Mouse (Mus musculus): ENCODE measurements at regions not wholly inside any gene's neighbourhood (a gene's known extent, or its start where the extent isn't known, plus 50 kb on each side); places are given as distances from the start of the nearest gene placed in this dataset.
"Not testable (repeated sequence)": the region's sequence is repeated elsewhere in the genome, so short reads cannot be mapped to it uniquely, and the experiment has no call there.

- intact Hi-C loops (cut with DNase I) = no loop called here
- no peak for DNase-seq (ENCODE audit: low spot score)
Measured at GRCm38 (mm10) chr1:164744955-164745608, 51.4 kb upstream of the Dpt start.

DNA sequence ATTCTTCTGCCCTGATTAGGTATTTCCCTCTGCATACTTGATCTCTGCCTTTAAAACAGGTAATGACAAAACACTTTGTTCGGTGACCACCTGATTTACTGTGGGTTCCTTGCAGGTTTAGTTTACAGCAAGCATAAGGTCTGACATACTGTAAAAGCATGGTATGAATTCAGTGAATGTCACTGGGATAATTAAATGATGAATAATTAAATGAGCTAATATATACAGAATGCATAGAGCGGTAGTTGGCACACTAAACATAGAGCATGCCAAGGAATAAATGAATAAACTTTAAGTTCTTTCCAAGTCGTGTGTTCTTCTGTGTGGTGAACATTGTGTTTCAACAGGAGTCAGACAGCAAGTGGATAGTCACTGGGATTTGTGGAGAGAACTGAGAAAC is 51.9 kb upstream of the Dpt start:
- intact Hi-C loops (cut with DNase I) = no loop called here
- DNase-seq (ENCODE audit: low spot score) = no peak

- DNase-seq (ENCODE audit: low spot score); intact Hi-C loops (cut with DNase I): not testable (repeated sequence)
Measured at GRCm38 (mm10) chr1:164742897-164743296, 53.5 kb upstream of the Dpt start.

- intact Hi-C loops (cut with DNase I) = no loop called here
- DNase-seq (ENCODE audit: low spot score) = no peak
Measured at GRCm38 (mm10) chr1:164735646-164736045, 60.8 kb upstream of the Dpt start.

DNA sequence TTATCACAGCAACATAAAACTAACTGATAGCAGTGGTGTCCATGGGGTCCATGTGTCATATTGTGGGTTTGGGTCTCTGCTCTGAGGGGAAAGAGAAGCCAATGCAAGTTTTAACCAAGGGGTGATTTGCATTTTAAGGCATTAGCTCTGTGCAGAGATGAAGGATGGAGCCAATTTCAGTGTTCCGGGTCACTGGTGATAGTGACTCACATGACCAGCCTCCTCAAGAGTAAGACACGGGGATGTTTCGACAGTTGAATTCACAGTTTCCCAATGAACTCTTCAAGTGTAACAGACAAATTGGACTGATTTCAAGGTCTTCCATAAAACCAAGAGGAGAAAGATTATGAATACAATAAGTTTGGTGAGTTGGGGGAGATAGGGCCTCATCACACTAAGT is 62.7 kb upstream of the Dpt start:
- intact Hi-C loops (cut with DNase I) = no loop called here
- no peak for DNase-seq (ENCODE audit: low spot score)

- intact Hi-C loops (cut with DNase I) = no loop called here
- DNase-seq (ENCODE audit: low spot score) = no peak
Measured at GRCm38 (mm10) chr1:164722054-164722453, 74.4 kb upstream of the Dpt start.

- intact Hi-C loops (cut with DNase I) = no loop called here
- DNase-seq (ENCODE audit: low spot score) = no peak
Measured at GRCm38 (mm10) chr1:164714905-164715304, 81.5 kb upstream of the Dpt start.

DNA sequence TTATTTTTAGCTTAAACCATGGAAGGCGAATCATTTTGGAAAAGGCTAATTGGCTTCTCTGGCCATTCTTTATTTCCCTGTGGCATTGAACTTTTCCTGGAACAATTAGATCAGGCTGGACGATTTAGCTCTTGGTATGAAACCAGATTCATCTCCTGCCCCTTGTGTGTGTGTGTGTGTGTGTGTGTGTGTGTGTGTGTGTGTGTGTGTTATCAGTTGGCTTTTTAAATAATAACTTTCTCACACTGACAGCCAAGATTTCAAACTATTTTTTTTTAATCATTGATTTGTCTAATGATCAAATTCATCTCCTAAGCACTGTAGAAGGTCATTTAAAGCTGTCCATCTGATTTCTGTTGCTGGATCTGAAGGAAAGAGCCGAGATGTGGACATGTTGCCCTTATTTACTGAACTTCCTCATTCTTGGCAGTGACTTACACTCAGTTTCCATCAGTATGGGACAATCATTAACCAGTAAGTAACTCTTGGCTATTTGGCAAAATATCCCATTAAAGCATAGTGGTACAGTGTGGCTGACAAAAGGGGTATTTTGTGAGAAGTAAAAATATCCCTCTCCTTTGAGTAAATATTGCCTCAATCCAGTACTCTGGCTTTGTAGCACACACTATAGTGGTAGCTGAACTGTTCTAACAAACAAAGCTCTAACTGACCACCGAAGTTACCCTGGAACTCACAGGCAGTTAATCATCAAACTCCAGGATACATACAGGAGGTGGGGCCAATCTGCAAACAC is 82.5 kb upstream of the Dpt start:
- intact Hi-C loops (cut with DNase I) = no loop called here
- DNase-seq (ENCODE audit: low spot score) = no peak

DNA sequence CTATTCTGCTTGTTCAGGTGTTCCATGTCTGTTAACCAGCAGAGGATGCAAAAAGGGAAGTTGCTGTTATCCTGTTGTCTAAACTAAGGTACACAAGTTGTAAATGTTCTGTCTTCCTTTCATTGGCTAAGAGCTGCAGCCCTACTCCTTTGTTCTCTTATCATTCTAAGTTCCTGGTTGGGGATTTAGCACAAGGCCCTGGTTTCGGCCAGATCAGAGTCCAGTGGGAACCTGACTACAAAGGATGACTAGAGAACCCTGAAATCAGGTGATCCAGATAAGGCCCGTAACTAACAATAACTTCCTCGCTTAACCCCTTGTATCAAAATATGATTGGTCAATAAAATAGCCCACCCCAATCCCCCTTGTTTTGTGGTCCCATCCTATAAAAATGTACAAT is 83.9 kb upstream of the Dpt start:
- no peak for DNase-seq (ENCODE audit: low spot score)
- intact Hi-C loops (cut with DNase I) = no loop called here

DNA sequence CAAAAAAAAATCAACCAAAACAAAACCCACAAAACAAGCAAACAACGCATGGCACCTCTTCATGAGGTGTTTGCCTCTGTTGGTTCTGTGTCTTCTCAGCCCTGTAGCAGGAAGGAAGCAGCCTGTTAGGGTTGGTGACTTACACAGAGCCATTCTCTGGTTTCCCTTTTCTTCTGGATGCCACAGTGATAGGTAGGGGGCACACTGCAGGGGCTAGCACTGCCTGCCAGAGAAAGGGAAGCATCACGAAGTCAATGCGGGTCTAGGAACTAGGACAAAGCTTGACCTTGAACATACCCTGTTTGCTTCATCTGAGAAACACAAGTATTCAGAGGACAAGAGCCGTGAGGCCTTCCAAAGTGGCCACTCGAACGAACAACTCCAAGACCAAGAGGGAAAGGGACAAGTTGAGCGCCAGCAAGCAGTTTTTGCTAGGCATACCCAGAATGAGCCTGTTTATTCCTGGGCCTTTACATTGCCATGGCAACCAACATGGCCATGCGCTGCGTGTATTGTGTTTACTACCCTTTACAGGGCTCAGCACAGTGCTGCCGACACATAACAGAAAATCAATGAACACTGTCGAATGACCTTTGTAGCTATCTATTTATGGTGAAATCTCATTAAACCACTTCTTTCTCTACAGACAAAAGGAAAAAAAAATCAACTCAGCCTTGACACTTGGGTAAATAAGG is 91.9 kb upstream of the Dpt start:
- DNase-seq (ENCODE audit: low spot score) = no peak
- intact Hi-C loops (cut with DNase I) = no loop called here

- no peak for DNase-seq (ENCODE audit: low spot score)
- intact Hi-C loops (cut with DNase I) = no loop called here
Measured at GRCm38 (mm10) chr1:164703560-164704131, 92.8 kb upstream of the Dpt start.

- no peak for DNase-seq (ENCODE audit: low spot score)
- intact Hi-C loops (cut with DNase I) = no loop called here
Measured at GRCm38 (mm10) chr1:164690055-164690454, 106.4 kb upstream of the Dpt start.

DNA sequence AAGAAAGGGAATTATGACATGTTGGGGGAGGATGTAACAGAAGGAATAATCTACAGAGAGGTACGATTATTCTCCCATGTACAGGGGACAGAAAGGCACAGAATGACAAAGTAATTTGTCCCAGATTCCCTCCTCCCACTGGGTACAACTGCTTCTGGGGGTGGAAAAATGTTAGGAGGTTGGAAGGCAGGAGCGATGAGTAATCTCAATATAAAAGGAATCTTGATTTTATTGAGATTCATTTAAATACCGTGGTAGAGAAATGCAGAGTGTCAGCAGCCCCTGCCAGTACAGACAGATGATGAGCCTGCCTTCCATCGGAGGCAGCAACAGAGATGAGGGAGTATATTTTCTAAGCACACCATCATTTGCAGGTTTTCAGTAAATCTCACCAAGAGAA is 107.1 kb upstream of the Dpt start:
- intact Hi-C loops (cut with DNase I) = no loop called here
- no peak for DNase-seq (ENCODE audit: low spot score)

DNA sequence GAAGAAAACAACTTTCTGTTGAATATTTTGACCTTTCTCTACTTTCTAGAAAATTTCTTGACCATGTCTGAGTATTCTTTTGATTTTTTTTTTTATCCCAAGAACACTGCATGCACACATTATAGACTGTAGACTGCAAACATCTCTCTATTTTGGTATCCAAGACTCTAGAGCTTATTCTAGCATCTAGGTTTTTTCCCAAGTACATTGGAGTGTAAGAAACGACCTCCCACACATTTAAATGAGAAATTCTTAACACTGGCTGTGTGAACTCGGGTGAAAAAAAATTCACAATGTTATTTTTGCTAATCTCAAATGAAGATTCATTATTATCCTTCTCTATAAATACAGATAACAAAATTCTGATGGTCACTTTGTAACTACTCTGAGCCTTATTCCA is 112.0 kb upstream of the Dpt start:
- intact Hi-C loops (cut with DNase I) = loop anchor here (5.0 kb wide), 1 partner anchor 222 kb away; no protein-coding TSS in a partner anchor
- DNase-seq (ENCODE audit: low spot score) = no peak

DNA sequence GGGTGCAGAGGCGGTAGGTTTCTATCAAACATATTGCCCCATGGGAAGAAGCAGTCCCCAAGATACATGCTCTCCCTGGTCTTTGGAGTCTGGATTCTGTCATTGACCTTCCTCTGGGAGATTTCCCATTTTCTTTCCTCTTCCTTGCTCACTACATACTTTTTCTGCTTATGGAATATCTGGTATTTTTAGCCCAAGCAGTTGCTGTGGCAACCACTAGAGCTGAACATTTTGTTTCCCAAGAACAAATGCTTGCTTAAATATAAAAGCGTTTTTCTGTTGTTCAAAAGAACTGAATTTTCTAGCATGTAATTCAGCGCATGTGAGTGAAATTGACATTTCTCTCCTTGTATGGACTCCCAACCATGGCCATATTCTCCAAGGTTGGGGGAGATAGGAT is 112.7 kb upstream of the Dpt start:
- intact Hi-C loops (cut with DNase I) = loop anchor here (5.0 kb wide), 1 partner anchor 221 kb away; no protein-coding TSS in a partner anchor
- no peak for DNase-seq (ENCODE audit: low spot score)

DNA sequence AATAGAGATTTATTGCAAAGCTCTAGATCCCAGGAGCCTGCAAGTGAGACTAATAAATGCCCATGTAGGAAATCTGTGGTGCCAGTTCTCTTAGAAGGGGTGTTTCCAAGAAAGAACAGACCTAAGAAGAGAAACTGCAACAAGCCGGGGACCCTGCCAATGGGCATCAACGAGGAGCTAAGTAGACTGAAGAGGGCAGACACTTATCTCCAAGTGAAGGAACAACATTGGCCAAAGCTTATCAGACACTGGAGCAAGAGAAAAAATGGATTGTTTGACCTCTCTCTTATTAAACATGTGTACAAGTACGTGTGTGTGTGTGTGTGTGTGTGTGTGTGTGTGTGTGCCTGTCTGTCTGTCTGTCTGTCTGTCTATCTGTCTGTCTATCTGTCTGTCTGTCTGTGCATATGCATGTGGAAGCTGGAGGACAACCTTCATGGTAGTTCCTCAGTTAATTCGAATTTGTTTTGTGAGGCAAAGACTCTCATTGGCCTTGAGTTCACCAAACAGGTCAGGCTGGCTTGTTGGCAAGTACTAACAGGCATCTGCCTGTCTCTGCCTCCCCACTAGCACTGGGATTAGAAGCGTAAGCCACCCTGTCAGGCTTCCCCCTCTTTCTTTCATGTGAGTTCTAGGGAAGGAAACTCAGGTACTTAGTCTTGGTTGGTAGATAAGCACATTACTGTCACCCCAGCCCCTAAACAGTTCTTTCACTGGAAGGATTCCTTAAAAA is 113.4 kb upstream of the Dpt start:
- DNase-seq (ENCODE audit: low spot score) = no peak
- intact Hi-C loops (cut with DNase I) = loop anchor here (5.0 kb wide), 1 partner anchor 221 kb away; no protein-coding TSS in a partner anchor

- intact Hi-C loops (cut with DNase I) = loop anchor here (5.0 kb wide), 1 partner anchor 220 kb away; no protein-coding TSS in a partner anchor
- no peak for DNase-seq (ENCODE audit: low spot score)
Measured at GRCm38 (mm10) chr1:164682426-164682825, 114.0 kb upstream of the Dpt start.

GRCm38 (mm10) chr1:164681582-164681981 is 114.9 kb upstream of the Dpt start:
- peak; percentile 17 for DNase-seq (ENCODE audit: low spot score)
- intact Hi-C loops (cut with DNase I) = loop anchor here (5.0 kb wide), 1 partner anchor 219 kb away; no protein-coding TSS in a partner anchor

DNA sequence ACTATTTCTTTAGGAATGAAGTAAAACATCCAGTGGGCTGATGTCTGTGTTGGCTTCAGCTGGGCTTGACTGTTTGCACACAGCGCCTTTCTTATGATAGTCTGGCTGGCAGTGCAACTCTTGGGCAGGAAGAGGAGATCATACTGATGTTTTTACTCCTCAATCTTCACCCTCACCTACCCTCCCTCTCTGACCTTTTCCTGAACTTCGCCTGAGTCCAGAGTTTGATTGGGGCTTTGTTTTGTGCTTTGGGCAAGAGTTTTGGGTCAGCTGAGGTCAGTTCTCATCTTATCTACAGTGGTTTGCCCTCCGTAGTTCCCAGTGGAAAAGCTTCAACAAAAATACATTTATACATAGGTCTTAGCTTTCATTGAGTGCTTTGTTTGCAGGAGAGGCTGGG is 118.1 kb upstream of the Dpt start:
- intact Hi-C loops (cut with DNase I) = no loop called here

DNA sequence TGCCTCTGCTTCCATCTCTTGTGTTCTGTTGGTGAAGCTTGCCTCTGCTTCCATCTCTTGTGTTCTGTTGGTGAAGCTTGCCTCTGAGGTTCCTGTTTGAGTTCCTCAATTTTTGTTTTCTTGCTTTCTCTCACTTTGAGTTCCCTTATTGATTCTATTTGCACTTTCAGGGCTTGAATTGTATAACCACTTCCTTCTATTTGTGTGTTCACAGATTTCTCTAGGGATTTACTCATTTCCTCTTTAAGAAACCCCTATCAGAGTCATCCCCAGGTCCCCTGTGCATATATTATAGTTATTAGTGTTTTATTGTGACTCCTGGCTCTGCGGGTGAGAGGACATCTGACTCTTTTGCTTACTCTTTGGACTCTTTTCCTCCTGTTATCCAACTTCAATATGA is 144.2 kb upstream of the Dpt start:
- DNase-seq (ENCODE audit: low spot score) = no peak
- intact Hi-C loops (cut with DNase I) = no loop called here

More for the DNA sequence above, 118.1 kb upstream of the Dpt start:
- no peak for DNase-seq (ENCODE audit: low spot score)

All from heart, postnatal 25 days (tissue).